Mouse (Mus musculus) lung, postnatal 0 days (tissue): ENCODE results near the gene Btf3l4. TPM values are rescaled to one million over a fixed set of nuclear protein-coding genes. Genes with fewer than 3 reads are reported as not detected.

Experiments
- ATAC-seq: fragments of 200-750 bp; cut with Nextera tagmentation; 2 replicates; pipeline ENCODE4 v1.8.0; 2017; ENCODE audit warnings: moderate library complexity
- DNase-seq: peaks from one replicate; pipeline ENCODE4 v3.0.0-alpha.2; 2016; ENCODE audit warnings: low spot score
- H3K27ac ChIP-seq: fragments of 300-500 bp; sonication (generic); 2 replicates; pipeline ENCODE4 v1.5.1; 2014; ENCODE audit warnings: antibody characterized with exemption, mild to moderate bottlenecking, low read length, mixed read lengths
- H3K27me3 ChIP-seq: fragments of 300-500 bp; sonication (generic); replicated peaks from 2 replicates; pipeline ENCODE4 v1.6.1; 2014; ENCODE audit warnings: low read length, mixed read lengths; ENCODE audit not compliant: insufficient read depth
- H3K36me3 ChIP-seq: fragments of 300-500 bp; sonication (generic); 2 replicates; pipeline ENCODE4 v1.6.1; 2014; ENCODE audit warnings: low read length, mixed read lengths; ENCODE audit not compliant: insufficient read depth
- H3K4me1 ChIP-seq: fragments of 300-500 bp; sonication (generic); 2 replicates; pipeline ENCODE4 v1.6.1; 2014; ENCODE audit warnings: antibody characterized with exemption, low read depth, low read length, mixed read lengths; ENCODE audit not compliant: insufficient read depth
- H3K4me2 ChIP-seq: fragments of 300-500 bp; sonication (generic); replicated peaks from 2 replicates; pipeline ENCODE4 v1.6.1; 2014; ENCODE audit warnings: low read depth, mild to moderate bottlenecking, low read length, moderate library complexity, mixed read lengths
- H3K4me3 ChIP-seq: fragments of 300-500 bp; sonication (generic); 2 replicates; pipeline ENCODE4 v1.5.1; 2014; ENCODE audit warnings: low read depth, low read length
- H3K9ac ChIP-seq: fragments of 300-500 bp; sonication (generic); replicated peaks from 2 replicates; pipeline ENCODE4 v1.6.1; 2014; ENCODE audit warnings: low read depth, mild to moderate bottlenecking
- H3K9me3 ChIP-seq: fragments of 300-500 bp; sonication (generic); 2 replicates; pipeline ENCODE4 v1.6.1; 2016; ENCODE audit warnings: low read length, mixed read lengths
- CTCF ChIP-seq: IDR thresholded peaks from 2 replicates; pipeline ENCODE4 v1.5.1; 2016; ENCODE audit warnings: antibody characterized with exemption, mild to moderate bottlenecking
- EP300 ChIP-seq: IDR thresholded peaks from 2 replicates; pipeline ENCODE4 v1.6.1; 2016; ENCODE audit warnings: antibody characterized with exemption, mild to moderate bottlenecking, control low read depth
- WGBS: fragments of 180-500 bp; shearing (Covaris S2); extraction: QIAGEN DNeasy Blood & Tissue Kit; methylation state at CpG from one replicate; pipeline ENCODE4 v1.1.7; 2014; 5-methylcytosine and 5-hydroxymethylcytosine counted together
- polyA plus RNA-seq: library from polyadenylated mRNA; unstranded; fragments of >200 nt; fragmentation: Nextera tagmentation; extraction: Ambion mirVana; gene quantifications from 2 replicates; pipeline ENCODE4 v1.2.1, GENCODE M21; 2015

Gene Btf3l4
- polyA plus RNA-seq, 1 experiment from 2014 or later, result 106 TPM

DNA sequence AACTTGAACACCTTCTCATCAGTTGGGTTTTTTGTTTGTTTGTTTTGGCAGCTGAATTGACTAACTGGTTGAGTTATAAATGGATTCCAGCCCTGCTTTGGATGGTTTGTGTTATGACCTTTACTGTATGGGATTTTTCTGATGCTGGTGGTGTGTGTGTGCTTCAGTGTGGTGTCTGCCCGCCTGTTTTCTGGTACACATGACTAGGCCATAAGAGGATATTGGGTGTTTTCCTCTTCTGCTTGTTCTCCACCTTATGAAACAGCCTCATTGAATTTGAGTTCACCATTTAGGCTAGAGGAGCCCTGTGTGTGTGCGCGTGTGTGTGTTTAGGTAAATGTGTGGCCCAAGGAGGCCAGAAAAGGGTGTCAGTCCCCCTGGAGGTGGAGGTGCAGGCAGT is 2.1 kb upstream of the Btf3l4 start:
- DNase-seq, result no peak
- Histone ChIP-seq H3K4me2 (peak overlapping the region; percentile 78), H3K36me3 (no peaks in the 10 kb centered on the region), H3K4me3 (peak overlapping the region; percentile 100), H3K9ac (peak overlapping the region; percentile 97; the same call in 1 of the 2 replicates), H3K27me3 (no peaks in the 10 kb centered on the region), H3K9me3 (no peaks in the 10 kb centered on the region), H3K27ac (0 out of 2 replicates have a peak overlapping the region, but pooled peaks have one; percentile 26), H3K4me1 (peaks cover 19% of the 10 kb centered on the region; the same call in 1 of the 2 replicates)
- 32% methylated on average over 3 of the region's 3 CpGs for WGBS
- no peak for ATAC-seq
- TF ChIP-seq CTCF (no peak), EP300 (no peak)

DNA sequence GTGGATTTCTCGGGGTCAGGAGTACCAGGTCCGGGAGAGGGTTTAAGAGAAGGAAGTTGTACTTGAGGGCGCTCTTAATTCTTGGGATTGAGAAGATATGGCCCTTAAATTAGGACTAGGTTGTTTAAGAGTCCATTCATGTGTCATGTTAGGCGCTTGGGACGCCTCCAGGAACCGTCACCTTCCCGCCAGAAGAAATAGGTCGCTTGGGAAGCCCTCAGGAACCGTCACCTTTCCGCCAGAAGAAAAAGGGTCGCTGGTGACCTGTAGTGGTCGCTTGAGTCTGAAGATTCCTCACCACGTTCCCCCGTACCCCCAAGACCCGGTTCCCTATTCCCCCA is 1.5 kb upstream of the Btf3l4 start:
- H3K27ac ChIP-seq, result peak overlapping the region; percentile 95
- ATAC-seq (no peak), DNase-seq (peak; percentile 44)
- peak overlapping the region; percentile 78 for H3K4me2 ChIP-seq
- WGBS, result under 1% methylated on average over 15 of the region's 15 CpGs
- H3K4me3 ChIP-seq, result peak overlapping the region; percentile 100
- peaks cover 19% of the 10 kb centered on the region; the same call in 1 of the 2 replicates for H3K4me1 ChIP-seq
- no peaks in the 10 kb centered on the region for H3K9me3 ChIP-seq
- no peak for TF ChIP-seq CTCF
- no peak for TF ChIP-seq EP300
- H3K27me3 ChIP-seq, result no peaks in the 10 kb centered on the region
- H3K9ac ChIP-seq, result peak overlapping the region; percentile 97
- H3K36me3 ChIP-seq, result no peaks in the 10 kb centered on the region

DNA sequence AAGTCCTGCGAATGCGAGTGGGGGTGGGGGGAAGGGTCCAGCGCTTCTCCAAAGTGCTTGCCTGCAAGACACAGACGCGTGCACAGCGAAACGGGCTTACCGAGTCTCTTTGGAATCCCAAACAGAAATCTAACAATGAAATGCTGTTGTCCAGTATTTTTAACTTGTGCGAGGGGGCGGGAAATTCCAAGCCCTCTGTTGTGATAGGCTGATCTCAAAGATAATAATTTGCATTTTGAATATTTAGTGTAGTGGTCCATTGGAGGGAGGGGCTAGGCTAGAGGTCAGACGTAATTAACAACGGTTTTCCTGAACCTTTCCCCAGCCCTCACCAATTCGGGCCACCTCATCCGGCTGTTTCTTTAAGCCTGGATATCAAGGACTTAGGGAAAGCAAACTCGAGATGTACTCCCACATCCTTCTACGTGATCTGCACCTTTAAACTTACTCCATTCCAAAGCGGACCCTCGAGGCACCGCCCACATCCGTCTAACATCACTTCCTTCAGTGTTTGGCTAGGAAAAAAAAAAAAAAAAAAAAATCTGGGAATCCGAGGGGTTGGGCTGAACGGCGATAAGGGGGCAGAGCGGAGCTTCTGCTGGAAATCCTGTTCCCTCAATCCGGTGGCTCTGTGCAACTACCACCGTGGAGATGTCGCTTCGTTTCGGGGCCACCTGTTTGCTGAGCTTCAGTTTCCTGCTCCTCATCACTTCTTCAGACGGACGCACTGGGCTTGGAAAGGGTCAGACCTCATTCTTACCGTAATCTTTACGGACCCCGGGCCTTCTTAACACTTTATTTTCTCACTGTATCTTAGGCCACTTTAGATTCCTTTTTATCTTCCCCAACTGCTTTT is 929 bp upstream of the Btf3l4 start, which contains the start of gene Txndc12:
Txndc12 (plus strand) TSS at position 487 of the 856 bp plus-strand sequence.
- DNase-seq (peak; percentile 97), ATAC-seq (peak; percentile 76)
- Histone ChIP-seq H3K4me2 (peak within 1 kb of the TSS; percentile 78), H3K27ac (peak within 1 kb of the TSS; percentile 95), H3K9me3 (no peaks in the 10 kb centered on the region), H3K27me3 (no peaks in the 10 kb centered on the region), H3K36me3 (no peaks in the 10 kb centered on the region), H3K4me3 (peak within 1 kb of the TSS; percentile 100), H3K9ac (peak within 1 kb of the TSS; percentile 97), H3K4me1 (peaks cover 19% of the 10 kb centered on the region; the same call in 1 of the 2 replicates)
- WGBS, result under 1% methylated on average over 34 of the region's 34 CpGs
- TF ChIP-seq CTCF (peak; percentile 18; the same call in 1 of the 2 replicates), EP300 (peak; percentile 49; the same call in 1 of the 2 replicates)

DNA sequence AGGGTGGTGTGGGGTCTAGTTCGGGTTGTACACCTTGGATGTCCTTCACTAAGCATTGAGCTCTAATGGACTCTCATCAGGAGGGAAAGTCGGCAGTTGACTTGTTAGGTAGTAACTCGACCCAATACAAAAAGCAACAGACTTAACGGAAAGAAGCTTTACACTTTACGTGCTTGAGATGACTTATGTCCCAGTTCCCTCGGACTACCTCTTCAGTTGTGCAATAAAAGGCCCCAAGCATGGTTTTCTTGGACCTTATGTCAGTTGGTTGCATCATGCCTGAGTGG is 357 bp upstream of the Btf3l4 start:
- Histone ChIP-seq H3K9me3 (no peaks in the 10 kb centered on the region), H3K9ac (peak overlapping the region; percentile 97), H3K27ac (peak overlapping the region; percentile 95), H3K4me2 (peak overlapping the region; percentile 78), H3K4me3 (peak overlapping the region; percentile 100), H3K36me3 (no peaks in the 10 kb centered on the region), H3K27me3 (no peaks in the 10 kb centered on the region), H3K4me1 (peaks cover 19% of the 10 kb centered on the region; the same call in 1 of the 2 replicates)
- TF ChIP-seq EP300 (no peak; the same call in 1 of the 2 replicates), CTCF (no peak)
- no peak for ATAC-seq
- 0% methylated on average over 6 of the region's 6 CpGs for WGBS
- DNase-seq, result no peak

DNA sequence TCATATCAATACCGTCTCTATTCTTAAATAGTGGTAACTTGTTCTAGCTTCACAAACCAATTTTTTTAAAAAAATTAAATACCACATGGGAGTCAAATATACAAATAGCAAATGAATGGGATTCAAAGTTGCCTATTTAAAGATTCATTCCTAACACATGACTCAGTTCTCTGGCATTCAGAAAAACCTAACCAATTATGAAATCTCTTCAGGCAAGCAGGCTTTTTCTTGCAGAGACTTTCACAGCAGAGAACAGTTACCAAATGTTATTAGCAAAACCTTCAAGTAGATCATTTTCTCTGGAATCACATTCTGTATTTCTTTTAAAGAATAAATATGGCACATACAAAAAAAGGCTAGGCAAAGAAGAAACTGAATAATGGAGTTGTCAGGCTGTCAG is 2.7 kb downstream of the Btf3l4 start:
- 71% methylated on average over 1 of the region's 1 CpGs for WGBS
- Histone ChIP-seq H3K4me3 (no peak overlapping the region), H3K36me3 (no peaks in the 10 kb centered on the region), H3K27ac (no peak overlapping the region), H3K9ac (no peak overlapping the region), H3K9me3 (no peaks in the 10 kb centered on the region), H3K27me3 (no peaks in the 10 kb centered on the region), H3K4me2 (no peak overlapping the region), H3K4me1 (peaks cover 12% of the 10 kb centered on the region; the same call in 1 of the 2 replicates)
- DNase-seq, result peak; percentile 71
- no peak for TF ChIP-seq EP300
- TF ChIP-seq CTCF, result no peak
- no peak for ATAC-seq

DNA sequence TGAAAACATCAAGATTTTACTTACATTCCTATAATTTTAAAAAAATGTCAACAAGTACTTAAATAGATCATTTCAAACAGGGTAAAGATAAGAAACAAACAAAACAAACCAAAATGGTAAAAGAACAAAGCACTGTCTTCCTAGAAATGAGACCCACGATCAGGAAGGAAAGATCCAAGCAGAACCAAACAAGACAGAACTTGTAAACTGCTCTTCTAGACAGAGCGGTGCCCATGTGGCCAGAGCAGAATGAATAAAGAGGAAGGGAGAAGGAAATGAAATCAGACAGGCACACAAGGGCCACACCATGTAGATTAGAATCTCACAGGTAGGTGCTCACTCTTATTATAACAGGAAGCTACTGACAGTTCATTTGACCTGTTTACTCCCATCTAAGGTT is 6.8 kb downstream of the Btf3l4 start:
- ATAC-seq (no peak), DNase-seq (no peak)
- Histone ChIP-seq H3K27ac (no peak overlapping the region), H3K36me3 (no peaks in the 10 kb centered on the region; the same call in 1 of the 2 replicates), H3K9ac (no peak overlapping the region), H3K4me2 (no peak overlapping the region), H3K4me3 (no peak overlapping the region), H3K4me1 (peaks cover 1% of the 10 kb centered on the region; the same call in 1 of the 2 replicates), H3K9me3 (no peaks in the 10 kb centered on the region), H3K27me3 (no peaks in the 10 kb centered on the region)
- WGBS, result 66% methylated on average over 2 of the region's 2 CpGs
- TF ChIP-seq CTCF, result no peak
- TF ChIP-seq EP300, result no peak
